Mouse (Mus musculus) hindbrain, embryonic 16.5 days (tissue): ENCODE results near the gene Rhebl1. TPM values are rescaled to one million over a fixed set of nuclear protein-coding genes. Genes with fewer than 3 reads are reported as not detected.

Experiments
- ATAC-seq: fragments of 200-750 bp; cut with Nextera tagmentation; 2 replicates; pipeline ENCODE4 v1.8.0; 2017; ENCODE audit warnings: moderate TSS enrichment, moderate library complexity
- H3K27ac ChIP-seq: fragments of 300-500 bp; sonication (generic); 2 replicates; pipeline ENCODE4 v1.5.1; 2014; ENCODE audit warnings: low read depth, mild to moderate bottlenecking, control low read depth, low read length, moderate library complexity
- H3K27me3 ChIP-seq: fragments of 300-500 bp; sonication (generic); replicated peaks from 2 replicates; pipeline ENCODE4 v1.6.1; 2014; ENCODE audit warnings: low read length; ENCODE audit not compliant: control insufficient read depth, insufficient read depth
- H3K36me3 ChIP-seq: fragments of 300-500 bp; sonication (generic); 2 replicates; pipeline ENCODE4 v1.6.1; 2014; ENCODE audit warnings: mild to moderate bottlenecking, low read length, moderate library complexity, mixed read lengths; ENCODE audit not compliant: control insufficient read depth, insufficient read depth
- H3K4me1 ChIP-seq: fragments of 300-500 bp; sonication (generic); 2 replicates; pipeline ENCODE4 v1.6.1; 2014; ENCODE audit warnings: low read depth, low read length; ENCODE audit not compliant: control insufficient read depth, insufficient read depth
- H3K4me2 ChIP-seq: fragments of 300-500 bp; sonication (generic); 2 replicates; pipeline ENCODE4 v1.6.1; 2014; ENCODE audit warnings: mild to moderate bottlenecking, low read length, control low read depth, moderate library complexity
- H3K4me3 ChIP-seq: fragments of 300-500 bp; sonication (generic); 2 replicates; pipeline ENCODE4 v1.5.1; 2014; ENCODE audit warnings: mild to moderate bottlenecking, low read length, control low read depth, moderate library complexity
- H3K9ac ChIP-seq: fragments of 300-500 bp; sonication (generic); 2 replicates; pipeline ENCODE4 v1.6.1; 2014; ENCODE audit warnings: low read depth, mild to moderate bottlenecking, control low read depth, low read length, moderate library complexity
- H3K9me3 ChIP-seq: fragments of 300-500 bp; sonication (generic); 2 replicates; pipeline ENCODE4 v1.6.1; 2014; ENCODE audit warnings: mild to moderate bottlenecking, low read length, moderate library complexity; ENCODE audit not compliant: control insufficient read depth
- WGBS: fragments of 180-500 bp; shearing (Covaris S2); extraction: QIAGEN DNeasy Blood & Tissue Kit; methylation state at CpG from one replicate; pipeline ENCODE4 v1.1.7; 2014; 5-methylcytosine and 5-hydroxymethylcytosine counted together
- polyA plus RNA-seq: library from polyadenylated mRNA; unstranded; fragments of >200 nt; fragmentation: Nextera tagmentation; extraction: Ambion mirVana; gene quantifications from 2 replicates; pipeline ENCODE4 v1.2.1, GENCODE M21; 2015

Rhebl1 gene
- polyA plus RNA-seq, 1 experiment from 2014 or later: 33.4 TPM

GRCm38 (mm10) chr15:98860921-98861320, 33.4 kb downstream of the Rhebl1 start:
- no peak for ATAC-seq
- Histone ChIP-seq H3K4me1 (no peaks in the 10 kb centered on the region), H3K27ac (no peak overlapping the region), H3K4me3 (no peak overlapping the region), H3K9ac (no peak overlapping the region), H3K27me3 (no peaks in the 10 kb centered on the region), H3K9me3 (no peaks in the 10 kb centered on the region), H3K4me2 (no peak overlapping the region), H3K36me3 (peaks cover 69% of the 10 kb centered on the region)
- 94% methylated on average over 18 of the region's 18 CpGs for WGBS

DNA sequence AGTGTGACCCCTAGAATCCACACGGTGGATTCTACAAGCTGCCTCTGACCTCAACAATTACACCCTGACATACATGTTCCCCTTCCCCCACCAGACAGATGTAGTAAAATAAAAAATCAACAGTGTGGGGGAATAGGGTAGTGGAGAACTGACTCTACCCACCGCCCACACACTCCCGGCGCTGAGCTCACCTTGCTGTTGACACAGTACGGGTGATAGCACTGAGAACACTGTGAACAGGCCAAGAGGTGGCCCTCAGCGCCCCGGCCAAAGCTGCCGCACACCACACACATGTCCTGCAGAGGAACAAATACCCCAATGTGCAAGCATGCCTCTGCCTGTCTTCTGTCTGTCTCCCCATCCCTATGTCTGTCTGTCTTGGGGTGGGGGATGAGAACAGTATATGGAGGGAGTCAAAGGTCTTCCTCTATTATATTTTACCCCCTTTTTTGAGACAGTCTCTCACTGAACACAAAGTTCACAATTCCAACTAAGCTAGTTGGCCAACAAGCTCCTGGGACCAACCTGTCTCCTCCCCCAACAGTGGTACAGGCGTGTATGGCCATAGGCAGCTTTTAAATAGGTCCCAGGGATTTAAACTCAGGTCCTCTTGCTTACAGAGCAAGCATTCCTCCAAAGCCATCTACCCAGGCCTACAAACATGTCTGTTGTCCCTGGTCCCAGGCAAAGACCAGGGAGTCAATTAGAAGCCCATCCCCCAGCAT, 34.9 kb downstream of the Rhebl1 start:
- no peaks in the 10 kb centered on the region for H3K9me3 ChIP-seq
- no peak overlapping the region for H3K4me3 ChIP-seq
- no peak overlapping the region for H3K4me2 ChIP-seq
- WGBS: 82% methylated on average over 9 of the region's 9 CpGs
- no peaks in the 10 kb centered on the region for H3K27me3 ChIP-seq
- H3K27ac ChIP-seq: no peak overlapping the region
- H3K4me1 ChIP-seq: no peaks in the 10 kb centered on the region
- no peak for ATAC-seq
- no peak overlapping the region for H3K9ac ChIP-seq
- H3K36me3 ChIP-seq: peaks cover 81% of the 10 kb centered on the region

GRCm38 (mm10) chr15:98854214-98854613, 40.1 kb downstream of the Rhebl1 start:
- H3K9me3 ChIP-seq: no peaks in the 10 kb centered on the region
- H3K27me3 ChIP-seq: no peaks in the 10 kb centered on the region
- no peak overlapping the region for H3K4me2 ChIP-seq
- H3K4me3 ChIP-seq: no peak overlapping the region
- peaks cover 85% of the 10 kb centered on the region for H3K36me3 ChIP-seq
- H3K9ac ChIP-seq: no peak overlapping the region
- 95% methylated on average over 16 of the region's 16 CpGs for whole genome bisulfite sequencing
- H3K27ac ChIP-seq: no peak overlapping the region
- ATAC-seq: no peak
- H3K4me1 ChIP-seq: no peaks in the 10 kb centered on the region

- H3K4me3 ChIP-seq: no peak overlapping the region
- H3K4me1 ChIP-seq: no peaks in the 10 kb centered on the region
- H3K9ac ChIP-seq: no peak overlapping the region
- no peaks in the 10 kb centered on the region for H3K27me3 ChIP-seq
- no peak overlapping the region for H3K4me2 ChIP-seq
- 95% methylated on average over 28 of the region's 28 CpGs for WGBS
- H3K27ac ChIP-seq: no peak overlapping the region
- H3K36me3 ChIP-seq: peaks cover 90% of the 10 kb centered on the region
- ATAC-seq: no peak
- no peaks in the 10 kb centered on the region for H3K9me3 ChIP-seq
These were observed 41.0 kb downstream of the Rhebl1 start for GRCm38 (mm10) chr15:98853161-98853937.

DNA sequence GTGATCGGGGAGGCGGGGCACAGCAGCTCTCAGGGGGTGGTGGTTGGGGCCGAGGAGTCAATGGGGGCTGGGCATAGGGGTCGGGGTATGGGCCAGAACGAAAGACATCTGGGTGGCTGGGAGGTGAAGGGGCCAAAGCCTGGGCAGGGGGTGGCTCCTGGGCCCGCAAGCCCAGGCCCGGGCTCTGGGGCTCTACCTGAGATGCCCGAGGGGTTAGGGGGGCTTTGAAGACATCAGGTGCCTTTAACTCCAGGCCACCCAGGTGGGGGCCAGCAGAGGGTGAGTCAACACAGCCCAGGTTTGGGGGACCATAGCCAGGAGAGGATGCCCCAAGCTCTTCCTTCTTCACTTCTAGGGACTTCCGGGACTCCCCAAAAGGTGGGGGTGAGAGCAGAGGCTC, 41.6 kb downstream of the Rhebl1 start:
- Histone ChIP-seq H3K9me3 (no peaks in the 10 kb centered on the region), H3K27me3 (no peaks in the 10 kb centered on the region), H3K36me3 (peaks cover 86% of the 10 kb centered on the region), H3K4me3 (no peak overlapping the region), H3K9ac (no peak overlapping the region), H3K4me2 (no peak overlapping the region), H3K27ac (no peak overlapping the region), H3K4me1 (no peaks in the 10 kb centered on the region)
- ATAC-seq: no peak
- 92% methylated on average over 9 of the region's 9 CpGs for WGBS

DNA sequence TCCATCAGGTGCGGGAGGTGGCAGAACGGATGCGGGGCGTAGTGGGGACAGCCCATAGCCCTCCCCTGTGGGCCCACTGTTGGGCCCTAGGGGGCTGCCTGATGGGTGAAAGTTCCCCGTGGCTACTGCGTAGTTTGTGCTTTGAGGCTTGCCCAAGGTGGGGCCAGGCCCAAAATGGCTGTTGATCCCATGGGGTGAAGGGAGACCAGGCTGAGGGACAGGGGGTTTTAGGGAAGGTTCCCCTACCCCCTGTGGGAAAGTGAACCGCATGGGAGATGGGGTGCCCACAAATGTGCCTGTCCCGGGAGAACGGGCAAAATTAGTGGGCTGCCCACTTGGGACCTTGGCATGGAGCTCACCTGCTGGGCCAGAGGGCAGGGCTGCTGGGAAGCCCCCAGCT, 42.3 kb downstream of the Rhebl1 start:
- H3K4me1 ChIP-seq: no peaks in the 10 kb centered on the region
- WGBS: 94% methylated on average over 9 of the region's 9 CpGs
- no peak overlapping the region for H3K27ac ChIP-seq
- no peaks in the 10 kb centered on the region for H3K9me3 ChIP-seq
- H3K4me3 ChIP-seq: no peak overlapping the region
- no peak overlapping the region for H3K9ac ChIP-seq
- ATAC-seq: no peak
- peaks cover 86% of the 10 kb centered on the region for H3K36me3 ChIP-seq
- no peaks in the 10 kb centered on the region for H3K27me3 ChIP-seq
- no peak overlapping the region for H3K4me2 ChIP-seq

GRCm38 (mm10) chr15:98851229-98851818, 43.0 kb downstream of the Rhebl1 start:
- Histone ChIP-seq H3K4me3 (no peak overlapping the region), H3K9me3 (no peaks in the 10 kb centered on the region), H3K27ac (no peak overlapping the region), H3K27me3 (no peaks in the 10 kb centered on the region), H3K9ac (no peak overlapping the region), H3K36me3 (peaks cover 87% of the 10 kb centered on the region), H3K4me1 (no peaks in the 10 kb centered on the region), H3K4me2 (no peak overlapping the region)
- WGBS: 92% methylated on average over 21 of the region's 21 CpGs
- ATAC-seq: no peak

- WGBS: 89% methylated on average over 14 of the region's 14 CpGs
- no peak overlapping the region for H3K4me3 ChIP-seq
- H3K27ac ChIP-seq: no peak overlapping the region
- no peaks in the 10 kb centered on the region for H3K4me1 ChIP-seq
- H3K27me3 ChIP-seq: no peaks in the 10 kb centered on the region
- no peak overlapping the region for H3K9ac ChIP-seq
- no peaks in the 10 kb centered on the region for H3K9me3 ChIP-seq
- ATAC-seq: no peak
- H3K36me3 ChIP-seq: peaks cover 88% of the 10 kb centered on the region
- H3K4me2 ChIP-seq: no peak overlapping the region
These were observed 43.7 kb downstream of the Rhebl1 start for GRCm38 (mm10) chr15:98850668-98851067.

DNA sequence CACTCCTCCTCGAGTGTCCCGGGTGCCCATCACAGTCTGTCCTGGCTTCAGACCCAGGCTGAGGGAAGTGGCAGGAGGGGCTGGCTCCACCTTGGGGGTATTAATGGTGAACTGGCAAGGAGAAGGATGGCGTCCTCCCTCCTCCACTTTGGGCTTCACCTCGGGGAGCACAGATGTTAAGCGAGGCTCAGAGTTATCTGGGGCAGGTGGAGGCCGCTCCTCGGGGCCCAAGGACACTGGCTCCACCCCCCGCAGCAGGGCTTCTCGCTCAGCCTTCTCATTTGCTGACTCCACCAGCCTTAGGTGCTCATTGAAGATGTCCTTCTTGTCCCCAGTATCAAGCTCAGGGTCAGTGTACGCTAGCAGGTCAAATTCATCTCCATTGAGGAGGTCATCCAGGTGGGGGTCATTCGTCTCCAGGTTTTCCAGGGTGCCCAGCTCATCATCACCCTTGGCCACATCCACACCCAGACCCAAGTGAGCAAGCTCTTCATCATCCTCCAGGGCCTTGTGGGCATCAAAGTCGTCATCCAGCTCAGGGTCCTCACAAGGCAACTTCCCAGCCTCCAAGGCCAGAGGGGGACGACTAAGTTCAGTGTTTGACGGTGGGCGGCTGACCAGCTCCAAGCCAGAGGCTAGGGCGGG, 44.3 kb downstream of the Rhebl1 start:
- 92% methylated on average over 16 of the region's 16 CpGs for WGBS
- no peak overlapping the region for H3K27ac ChIP-seq
- H3K4me2 ChIP-seq: no peak overlapping the region
- no peak overlapping the region for H3K4me3 ChIP-seq
- no peaks in the 10 kb centered on the region for H3K27me3 ChIP-seq
- H3K9ac ChIP-seq: no peak overlapping the region
- H3K4me1 ChIP-seq: no peaks in the 10 kb centered on the region
- peaks cover 88% of the 10 kb centered on the region for H3K36me3 ChIP-seq
- no peaks in the 10 kb centered on the region for H3K9me3 ChIP-seq
- no peak for ATAC-seq
